Mouse (Mus musculus) heart, adult 8-10 months (tissue): ENCODE measurements around the gene 1110051M20Rik. TPM values are rescaled to one million over a fixed set of nuclear protein-coding genes. Genes with fewer than 3 reads are reported as not detected.

Experiments
- DNase-seq: peaks from one replicate; pipeline ENCODE4 v3.0.0; 2022; ENCODE audit warnings: low spot score
- total RNA-seq, 4 experiments: library from RNA; stranded (reverse); gene quantifications; 2 replicates each; pipeline ENCODE4 v1.2.4; 2022

1110051M20Rik gene
- total RNA-seq, 4 experiments from 2014 or later: 9.1 to 14.9 (median 13.8) TPM

GRCm38 (mm10) chr2:91306589-91306988, 137.9 kb downstream of the 1110051M20Rik start:
- DNase-seq: no peak

- DNase-seq: no peak
These were observed 138.6 kb downstream of the 1110051M20Rik start for GRCm38 (mm10) chr2:91305926-91306325.

GRCm38 (mm10) chr2:91302845-91303244, 141.7 kb downstream of the 1110051M20Rik start:
- DNase-seq: no peak

- DNase-seq: no peak
These were observed 142.7 kb downstream of the 1110051M20Rik start for GRCm38 (mm10) chr2:91301836-91302235.

- DNase-seq: no peak
These were observed 143.7 kb downstream of the 1110051M20Rik start for GRCm38 (mm10) chr2:91300784-91301183.

GRCm38 (mm10) chr2:91299156-91299555, 145.3 kb downstream of the 1110051M20Rik start:
- no peak for DNase-seq

GRCm38 (mm10) chr2:91295895-91296294, 148.6 kb downstream of the 1110051M20Rik start:
- DNase-seq: no peak

GRCm38 (mm10) chr2:91294226-91294625, 150.3 kb downstream of the 1110051M20Rik start:
- no peak for DNase-seq

- no peak for DNase-seq
These were observed 153.1 kb downstream of the 1110051M20Rik start for GRCm38 (mm10) chr2:91291197-91292007.

- DNase-seq: no peak
These were observed 156.9 kb downstream of the 1110051M20Rik start for GRCm38 (mm10) chr2:91287563-91287962.

GRCm38 (mm10) chr2:91285885-91286505, 158.5 kb downstream of the 1110051M20Rik start:
- peak; percentile 75 for DNase-seq

- no peak for DNase-seq
These were observed 159.9 kb downstream of the 1110051M20Rik start for GRCm38 (mm10) chr2:91284375-91285199.

- DNase-seq: no peak
These were observed 160.5 kb downstream of the 1110051M20Rik start for GRCm38 (mm10) chr2:91283972-91284371.

GRCm38 (mm10) chr2:91281366-91281765, 163.1 kb downstream of the 1110051M20Rik start:
- DNase-seq: no peak

GRCm38 (mm10) chr2:91279372-91279755, 165.1 kb downstream of the 1110051M20Rik start:
- DNase-seq: no peak

GRCm38 (mm10) chr2:91278749-91279371, 165.6 kb downstream of the 1110051M20Rik start:
- no peak for DNase-seq

- no peak for DNase-seq
These were observed 174.8 kb downstream of the 1110051M20Rik start for GRCm38 (mm10) chr2:91269687-91270133.

GRCm38 (mm10) chr2:91268706-91269105, 175.8 kb downstream of the 1110051M20Rik start:
- no peak for DNase-seq

- no peak for DNase-seq
These were observed 176.5 kb downstream of the 1110051M20Rik start for GRCm38 (mm10) chr2:91268042-91268441.

GRCm38 (mm10) chr2:91264711-91265681, 179.5 kb downstream of the 1110051M20Rik start, which contains the start of gene Arfgap2:
Arfgap2 (plus strand) TSS chr2:91264974.
- peak; percentile 98 for DNase-seq
